In the genomic region with DNA sequence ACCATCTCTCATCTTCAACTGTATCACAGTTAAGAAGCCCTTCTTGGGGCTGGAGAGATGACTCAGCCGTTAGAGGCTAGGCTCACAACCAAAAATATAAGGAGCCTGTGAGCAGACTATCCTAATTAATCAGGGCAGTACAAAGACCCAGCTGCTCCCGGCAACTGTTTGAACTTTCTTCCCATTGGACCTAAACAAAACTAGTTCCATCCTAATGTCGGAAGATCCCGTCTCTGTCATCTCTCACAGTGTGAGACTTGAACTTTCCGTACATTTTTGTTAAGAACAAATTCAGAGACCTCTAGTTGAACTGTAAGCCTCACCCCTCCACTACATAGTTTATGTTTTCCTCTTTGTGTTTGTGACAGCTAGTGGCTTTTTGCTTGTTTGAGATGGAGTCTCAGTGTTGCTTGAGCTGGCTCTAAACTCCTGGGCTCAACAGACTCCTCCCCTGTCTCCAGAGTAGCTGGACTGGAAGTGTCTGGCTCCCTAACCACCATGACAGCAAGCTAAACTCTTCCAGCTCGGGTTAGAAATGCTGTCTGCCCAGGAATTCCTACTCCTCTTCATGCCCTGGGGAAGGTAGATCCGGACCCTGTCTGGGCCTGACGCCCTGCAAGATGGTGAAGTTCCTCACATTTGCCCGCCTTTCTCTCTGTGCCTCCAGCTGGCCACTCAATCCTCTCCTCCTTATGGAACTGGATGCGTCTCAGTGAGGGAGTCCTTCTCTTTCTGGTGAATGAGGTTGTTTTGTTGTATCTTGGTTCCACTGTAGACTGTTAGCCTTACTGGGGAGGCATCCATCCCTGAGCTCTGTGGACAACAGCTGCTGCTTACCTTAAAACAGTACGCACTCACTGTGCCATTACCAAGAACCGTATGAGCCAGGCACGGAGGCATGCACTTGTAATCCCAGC, we compare ENCODE assay signal across 11 mouse cellular contexts. TPM values are rescaled to one million over a fixed set of nuclear protein-coding genes. Genes with fewer than 3 reads are reported as not detected.
DNase-seq lines count a peak whose midpoint lies in the region; ATAC-seq and TF ChIP-seq lines count a peak whose summit lies in the region.
"Had no signal": no experiment of that assay in that cellular context is flagged by ENCODE, and none has a peak within 500 bp of the region (broad histone marks: within the 10 kb centered on the region; RNA-seq: fewer than 3 reads in every experiment).

No protein-coding gene starts in this region.

- TF ChIP-seq EP300 in stomach, postnatal 0 days (optimal IDR thresholded peaks at IDR 0.05): no peak

- H3K36me3 ChIP-seq in hindbrain, embryonic 16.5 days (ENCODE audit: control insufficient read depth, insufficient read depth, low read length): peaks cover 24% of the 10 kb centered on the region
- H3K36me3 ChIP-seq in hindbrain, embryonic 11.5 days (ENCODE audit: control insufficient read depth, insufficient read depth, low read length): peaks cover 4% of the 10 kb centered on the region; the same call in 1 of the 2 replicates
- peaks cover 33% of the 10 kb centered on the region for H3K36me3 ChIP-seq in midbrain, embryonic 12.5 days
- peaks cover 39% of the 10 kb centered on the region for H3K36me3 ChIP-seq in midbrain, embryonic 13.5 days
- H3K36me3 ChIP-seq in limb, embryonic 10.5 days: peaks cover 39% of the 10 kb centered on the region
- no peaks in the 10 kb centered on the region; the same call in 1 of the 2 replicates for H3K36me3 ChIP-seq in stomach, postnatal 0 days (ENCODE audit: control insufficient read depth, insufficient read depth, low read length)

- no peak for DNase-seq in hindbrain, embryonic 11.5 days (ENCODE audit: low spot score)
- DNase-seq in limb, embryonic 10.5 days (ENCODE audit: low spot score): no peak
- DNase-seq in stomach, postnatal 0 days (ENCODE audit: low spot score): no peak
- DNase-seq in left cerebral cortex, adult 9 months (ENCODE audit: low spot score in 2 of 2): no peak
- DNase-seq: cerebellum, postnatal 14 days; gastrocnemius, postnatal 10 days; liver had no signal

- no peak for ATAC-seq in hindbrain, embryonic 16.5 days
- no peak for ATAC-seq in hindbrain, embryonic 11.5 days (ENCODE audit: low FRiP score)
- ATAC-seq in midbrain, embryonic 12.5 days (ENCODE audit: low FRiP score, low read depth): no peak
- no peak for ATAC-seq in midbrain, embryonic 13.5 days
- ATAC-seq in stomach, postnatal 0 days (ENCODE audit: low FRiP score, low TSS enrichment): peak; percentile 56; the same call in 1 of the 2 replicates

- no peak overlapping the region for H3K4me3 ChIP-seq in hindbrain, embryonic 16.5 days (ENCODE audit: low read length)
- no peak overlapping the region for H3K4me3 ChIP-seq in hindbrain, embryonic 11.5 days (ENCODE audit: low read depth, low read length)
- H3K4me3 ChIP-seq in midbrain, embryonic 12.5 days: no peak overlapping the region
- no peak overlapping the region for H3K4me3 ChIP-seq in midbrain, embryonic 13.5 days (replicated peaks)
- H3K4me3 ChIP-seq in limb, embryonic 10.5 days: no peak overlapping the region
- no peak overlapping the region for H3K4me3 ChIP-seq in stomach, postnatal 0 days (ENCODE audit: low read depth, low read length)

- no peaks in the 10 kb centered on the region; the same call in 1 of the 2 replicates for H3K9me3 ChIP-seq in hindbrain, embryonic 16.5 days (ENCODE audit: control insufficient read depth, low read length)
- H3K9me3 ChIP-seq in hindbrain, embryonic 11.5 days (ENCODE audit: control insufficient read depth, low read length): no peaks in the 10 kb centered on the region
- H3K9me3 ChIP-seq in midbrain, embryonic 12.5 days: no peaks in the 10 kb centered on the region
- no peaks in the 10 kb centered on the region for H3K9me3 ChIP-seq in midbrain, embryonic 13.5 days
- H3K9me3 ChIP-seq in limb, embryonic 10.5 days (replicated peaks): no peaks in the 10 kb centered on the region; the same call in 1 of the 2 replicates
- H3K9me3 ChIP-seq in stomach, postnatal 0 days (ENCODE audit: control insufficient read depth, low read length): no peaks in the 10 kb centered on the region

- H3K27ac ChIP-seq in hindbrain, embryonic 16.5 days (ENCODE audit: low read depth, low read length): 0 out of 2 replicates have a peak overlapping the region, but pooled peaks have one; percentile 54
- no peak overlapping the region for H3K27ac ChIP-seq in hindbrain, embryonic 11.5 days (ENCODE audit: low read depth, low read length)
- H3K27ac ChIP-seq in midbrain, embryonic 12.5 days (replicated peaks): peak overlapping the region; percentile 46; the same call in 1 of the 2 replicates
- no peak overlapping the region for H3K27ac ChIP-seq in midbrain, embryonic 13.5 days
- H3K27ac ChIP-seq in limb, embryonic 10.5 days: peak overlapping the region; percentile 3; the same call in 1 of the 2 replicates
- peak overlapping the region; percentile 82 for H3K27ac ChIP-seq in stomach, postnatal 0 days (replicated peaks)

- H3K9ac ChIP-seq in hindbrain, embryonic 16.5 days (ENCODE audit: low read depth, low read length): no peak overlapping the region
- H3K9ac ChIP-seq in hindbrain, embryonic 11.5 days (ENCODE audit: low read depth, low read length): no peak overlapping the region
- no peak overlapping the region for H3K9ac ChIP-seq in midbrain, embryonic 12.5 days (replicated peaks)
- H3K9ac ChIP-seq in midbrain, embryonic 13.5 days (replicated peaks): no peak overlapping the region
- H3K9ac ChIP-seq in stomach, postnatal 0 days (ENCODE audit: low read length): peak overlapping the region; percentile 13; the same call in 1 of the 2 replicates

- WGBS in hindbrain, embryonic 16.5 days: 69% methylated on average over 13 of the region's 13 CpGs
- WGBS in hindbrain, embryonic 11.5 days: 71% methylated on average over 13 of the region's 13 CpGs
- WGBS in midbrain, embryonic 12.5 days: 74% methylated on average over 13 of the region's 13 CpGs
- WGBS in midbrain, embryonic 13.5 days: 73% methylated on average over 13 of the region's 13 CpGs
- 70% methylated on average over 13 of the region's 13 CpGs for WGBS in limb, embryonic 10.5 days
- 54% methylated on average over 13 of the region's 13 CpGs for WGBS in stomach, postnatal 0 days

- no peak for TF ChIP-seq CTCF in stomach, postnatal 0 days (IDR thresholded peaks at IDR 0.05; ENCODE audit: low read depth)

- no peak overlapping the region for H3K4me2 ChIP-seq in hindbrain, embryonic 16.5 days (ENCODE audit: low read length)
- H3K4me2 ChIP-seq in hindbrain, embryonic 11.5 days (replicated peaks; ENCODE audit: low read depth, low read length): no peak overlapping the region
- no peak overlapping the region for H3K4me2 ChIP-seq in midbrain, embryonic 12.5 days (replicated peaks)
- no peak overlapping the region for H3K4me2 ChIP-seq in midbrain, embryonic 13.5 days (replicated peaks)
- no peak overlapping the region for H3K4me2 ChIP-seq in stomach, postnatal 0 days (replicated peaks; ENCODE audit: low read depth)

- H3K27me3 ChIP-seq in hindbrain, embryonic 16.5 days (replicated peaks; ENCODE audit: control insufficient read depth, insufficient read depth, low read length): no peaks in the 10 kb centered on the region
- H3K27me3 ChIP-seq in hindbrain, embryonic 11.5 days (ENCODE audit: control insufficient read depth, insufficient read depth, low read length): no peaks in the 10 kb centered on the region
- no peaks in the 10 kb centered on the region for H3K27me3 ChIP-seq in midbrain, embryonic 12.5 days
- no peaks in the 10 kb centered on the region for H3K27me3 ChIP-seq in midbrain, embryonic 13.5 days
- H3K27me3 ChIP-seq in limb, embryonic 10.5 days (ENCODE audit: low read depth, poor library complexity, severe bottlenecking): no peaks in the 10 kb centered on the region
- no peaks in the 10 kb centered on the region for H3K27me3 ChIP-seq in stomach, postnatal 0 days (ENCODE audit: control insufficient read depth, insufficient read depth, low read length)
- H3K27me3 ChIP-seq: CH12.LX had no signal

- peaks cover 6% of the 10 kb centered on the region for H3K4me1 ChIP-seq in hindbrain, embryonic 16.5 days (ENCODE audit: control insufficient read depth, insufficient read depth, low read depth, low read length)
- H3K4me1 ChIP-seq in hindbrain, embryonic 11.5 days (replicated peaks; ENCODE audit: control insufficient read depth, insufficient read depth, low read length): 0 out of 2 replicates have a peak, but pooled peaks cover 2% of the 10 kb centered on the region
- peaks cover 7% of the 10 kb centered on the region for H3K4me1 ChIP-seq in midbrain, embryonic 12.5 days
- peaks cover 6% of the 10 kb centered on the region for H3K4me1 ChIP-seq in midbrain, embryonic 13.5 days (replicated peaks)
- H3K4me1 ChIP-seq in limb, embryonic 10.5 days: peaks cover 26% of the 10 kb centered on the region
- no peaks in the 10 kb centered on the region for H3K4me1 ChIP-seq in stomach, postnatal 0 days (replicated peaks; ENCODE audit: control insufficient read depth, insufficient read depth)

RNA-seq across cellular contexts. Expression of a gene that starts 5.0 kb away (rescaled TPM):
- 21.3 and 26.7 TPM in 2 replicates for polyA plus RNA-seq in hindbrain, embryonic 16.5 days (2015; fragmentation: Nextera tagmentation; extraction: Ambion mirVana)
- 18.4 and 25.3 TPM in 2 replicates for polyA plus RNA-seq in hindbrain, embryonic 11.5 days (2014; fragmentation: Nextera tagmentation; extraction: Ambion mirVana)
- 24.3 and 24.8 TPM in 2 replicates for polyA plus RNA-seq in midbrain, embryonic 12.5 days (2016; fragmentation: Nextera tagmentation; extraction: Ambion mirVana)
- 22.6 and 26.4 TPM in 2 replicates for polyA plus RNA-seq in midbrain, embryonic 13.5 days (2015; fragmentation: Nextera tagmentation; extraction: Ambion mirVana)
- 21.0 and 25.6 TPM in 2 replicates for polyA plus RNA-seq in limb, embryonic 10.5 days (2016; fragmentation: Nextera tagmentation; extraction: Ambion mirVana)
- polyA plus RNA-seq in stomach, postnatal 0 days (2015; fragmentation: Nextera tagmentation; extraction: Ambion mirVana): 8.6 and 10.4 TPM in 2 replicates

RNA-seq across cellular contexts. Expression of a gene that starts 7.1 kb away (rescaled TPM):
- 57.0 and 65.7 TPM in 2 replicates for polyA plus RNA-seq in hindbrain, embryonic 16.5 days (2015; fragmentation: Nextera tagmentation; extraction: Ambion mirVana)
- 23.4 and 30.4 TPM in 2 replicates for polyA plus RNA-seq in hindbrain, embryonic 11.5 days (2014; fragmentation: Nextera tagmentation; extraction: Ambion mirVana)
- polyA plus RNA-seq in midbrain, embryonic 12.5 days (2016; fragmentation: Nextera tagmentation; extraction: Ambion mirVana): 51.4 and 54.9 TPM in 2 replicates
- polyA plus RNA-seq in midbrain, embryonic 13.5 days (2015; fragmentation: Nextera tagmentation; extraction: Ambion mirVana): 52.5 and 58.6 TPM in 2 replicates
- polyA plus RNA-seq in limb, embryonic 10.5 days (2016; fragmentation: Nextera tagmentation; extraction: Ambion mirVana): 51.8 and 53.3 TPM in 2 replicates
- polyA plus RNA-seq in stomach, postnatal 0 days (2015; fragmentation: Nextera tagmentation; extraction: Ambion mirVana): 30.7 and 34.5 TPM in 2 replicates

RNA-seq across cellular contexts. Expression of a gene that starts 23.2 kb away (rescaled TPM):
- polyA plus RNA-seq in hindbrain, embryonic 16.5 days (2015; fragmentation: Nextera tagmentation; extraction: Ambion mirVana): 20.7 and 24.4 TPM in 2 replicates
- polyA plus RNA-seq in hindbrain, embryonic 11.5 days (2014; fragmentation: Nextera tagmentation; extraction: Ambion mirVana): 7.7 and 9.8 TPM in 2 replicates
- 23.1 and 26.0 TPM in 2 replicates for polyA plus RNA-seq in midbrain, embryonic 12.5 days (2016; fragmentation: Nextera tagmentation; extraction: Ambion mirVana)
- 19.4 and 21.3 TPM in 2 replicates for polyA plus RNA-seq in midbrain, embryonic 13.5 days (2015; fragmentation: Nextera tagmentation; extraction: Ambion mirVana)
- 19.7 and 23.1 TPM in 2 replicates for polyA plus RNA-seq in limb, embryonic 10.5 days (2016; fragmentation: Nextera tagmentation; extraction: Ambion mirVana)
- polyA plus RNA-seq in stomach, postnatal 0 days (2015; fragmentation: Nextera tagmentation; extraction: Ambion mirVana): 3.6 and 5.3 TPM in 2 replicates

RNA-seq across cellular contexts. Expression of a gene that starts 23.7 kb away (rescaled TPM):
- polyA plus RNA-seq in hindbrain, embryonic 16.5 days (2015; fragmentation: Nextera tagmentation; extraction: Ambion mirVana): 9.9 and 11.5 TPM in 2 replicates
- 10.1 and 11.7 TPM in 2 replicates for polyA plus RNA-seq in hindbrain, embryonic 11.5 days (2014; fragmentation: Nextera tagmentation; extraction: Ambion mirVana)
- 14.2 and 16.2 TPM in 2 replicates for polyA plus RNA-seq in midbrain, embryonic 12.5 days (2016; fragmentation: Nextera tagmentation; extraction: Ambion mirVana)
- 13.6 and 16.5 TPM in 2 replicates for polyA plus RNA-seq in midbrain, embryonic 13.5 days (2015; fragmentation: Nextera tagmentation; extraction: Ambion mirVana)
- polyA plus RNA-seq in limb, embryonic 10.5 days (2016; fragmentation: Nextera tagmentation; extraction: Ambion mirVana): 11.6 and 12.0 TPM in 2 replicates
- polyA plus RNA-seq in stomach, postnatal 0 days (2015; fragmentation: Nextera tagmentation; extraction: Ambion mirVana): 3.7 and 3.8 TPM in 2 replicates

RNA-seq across cellular contexts. Expression of a gene that starts 39.8 kb away (rescaled TPM):
- polyA plus RNA-seq in hindbrain, embryonic 16.5 days (2015; fragmentation: Nextera tagmentation; extraction: Ambion mirVana): 3.8 and 4.9 TPM in 2 replicates
- polyA plus RNA-seq in hindbrain, embryonic 11.5 days (2014; fragmentation: Nextera tagmentation; extraction: Ambion mirVana): 5.8 and 9.5 TPM in 2 replicates
- polyA plus RNA-seq in midbrain, embryonic 12.5 days (2016; fragmentation: Nextera tagmentation; extraction: Ambion mirVana): 7.1 and 11.3 TPM in 2 replicates
- polyA plus RNA-seq in midbrain, embryonic 13.5 days (2015; fragmentation: Nextera tagmentation; extraction: Ambion mirVana): 3.0 and 5.0 TPM in 2 replicates
- polyA plus RNA-seq in limb, embryonic 10.5 days (2016; fragmentation: Nextera tagmentation; extraction: Ambion mirVana): 7.6 and 13.2 TPM in 2 replicates
- polyA plus RNA-seq in stomach, postnatal 0 days (2015; fragmentation: Nextera tagmentation; extraction: Ambion mirVana): 6.2 TPM in 2 replicates

Comparison
In these comparisons a context has a peak if more than half of its experiments do, and no peak if none do; other contexts are left out.
1. H3K27ac ChIP-seq: peak in hindbrain, embryonic 16.5 days (single experiment), midbrain, embryonic 12.5 days (single experiment), limb, embryonic 10.5 days (single experiment) and stomach, postnatal 0 days (single experiment); none in hindbrain, embryonic 11.5 days (single experiment) and midbrain, embryonic 13.5 days (single experiment).